Mouse (Mus musculus): ENCODE results near the gene Th.
A peak's percentile ranks its signal among the peaks of the same experiment; 100 is the strongest.

Th gene

DNA sequence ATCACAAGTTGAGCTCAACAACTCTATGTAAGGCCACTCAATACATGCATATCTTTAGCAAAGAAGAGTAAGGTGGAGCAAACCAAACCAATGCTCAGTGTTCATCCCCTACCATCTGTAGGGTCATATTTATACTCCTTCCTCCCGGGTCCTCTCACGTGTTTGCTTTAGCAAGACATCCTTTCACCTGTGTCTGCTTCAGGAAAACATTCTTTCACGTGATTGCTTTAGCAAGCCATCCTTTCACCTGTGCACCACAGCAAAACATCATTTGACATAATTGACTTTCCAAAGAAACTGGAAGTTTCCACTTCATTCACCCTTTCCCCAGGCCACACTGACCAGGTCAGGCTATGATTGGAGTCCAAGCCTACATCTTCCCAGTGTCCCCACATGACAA lies at the start of gene Th:
TSS of gene Th (minus strand) at position 101 of the 400 bp plus-strand sequence.
- no peak for DNase-seq (ENCODE audit: low read depth, low spot score)

DNA sequence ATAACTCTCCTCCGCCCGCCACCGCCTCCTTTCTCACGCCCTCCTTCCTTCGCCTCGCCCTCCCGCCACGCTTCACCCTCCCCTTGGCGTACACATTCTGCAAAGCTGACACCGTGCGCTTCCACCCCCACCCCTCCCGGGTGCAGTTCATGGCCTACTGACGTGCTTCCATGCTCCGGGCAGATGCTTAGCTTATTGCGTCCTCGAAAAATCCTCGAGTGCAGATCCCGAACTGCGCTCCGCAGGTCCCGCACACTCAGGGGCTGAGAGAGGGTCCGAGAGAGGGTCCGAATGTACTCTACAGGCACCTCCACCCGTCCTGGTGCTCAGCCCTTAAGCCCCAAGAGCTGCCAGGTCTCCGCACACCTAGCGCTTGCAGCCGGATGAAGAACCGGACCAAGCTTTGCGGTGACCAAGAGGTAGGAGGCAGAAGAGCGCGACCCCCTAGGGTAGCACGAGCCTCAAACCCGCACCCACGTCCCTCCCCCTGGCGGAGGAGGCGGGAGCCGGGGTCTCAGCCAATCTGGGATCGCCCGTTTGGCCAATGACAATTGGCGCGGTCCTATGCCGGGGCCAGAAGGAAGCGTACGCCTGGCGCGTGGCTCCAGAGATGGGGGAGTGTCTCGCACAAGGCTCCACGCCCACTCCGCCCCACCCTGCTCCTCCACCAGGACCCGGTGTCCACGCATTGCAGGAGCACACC lies 38.0 kb upstream of the Th start, which contains the start of gene Ascl2:
TSS of gene Ascl2 (minus strand) at position 456 of the 703 bp plus-strand sequence.
- peak; percentile 79 for DNase-seq (ENCODE audit: low read depth, low spot score)

DNA sequence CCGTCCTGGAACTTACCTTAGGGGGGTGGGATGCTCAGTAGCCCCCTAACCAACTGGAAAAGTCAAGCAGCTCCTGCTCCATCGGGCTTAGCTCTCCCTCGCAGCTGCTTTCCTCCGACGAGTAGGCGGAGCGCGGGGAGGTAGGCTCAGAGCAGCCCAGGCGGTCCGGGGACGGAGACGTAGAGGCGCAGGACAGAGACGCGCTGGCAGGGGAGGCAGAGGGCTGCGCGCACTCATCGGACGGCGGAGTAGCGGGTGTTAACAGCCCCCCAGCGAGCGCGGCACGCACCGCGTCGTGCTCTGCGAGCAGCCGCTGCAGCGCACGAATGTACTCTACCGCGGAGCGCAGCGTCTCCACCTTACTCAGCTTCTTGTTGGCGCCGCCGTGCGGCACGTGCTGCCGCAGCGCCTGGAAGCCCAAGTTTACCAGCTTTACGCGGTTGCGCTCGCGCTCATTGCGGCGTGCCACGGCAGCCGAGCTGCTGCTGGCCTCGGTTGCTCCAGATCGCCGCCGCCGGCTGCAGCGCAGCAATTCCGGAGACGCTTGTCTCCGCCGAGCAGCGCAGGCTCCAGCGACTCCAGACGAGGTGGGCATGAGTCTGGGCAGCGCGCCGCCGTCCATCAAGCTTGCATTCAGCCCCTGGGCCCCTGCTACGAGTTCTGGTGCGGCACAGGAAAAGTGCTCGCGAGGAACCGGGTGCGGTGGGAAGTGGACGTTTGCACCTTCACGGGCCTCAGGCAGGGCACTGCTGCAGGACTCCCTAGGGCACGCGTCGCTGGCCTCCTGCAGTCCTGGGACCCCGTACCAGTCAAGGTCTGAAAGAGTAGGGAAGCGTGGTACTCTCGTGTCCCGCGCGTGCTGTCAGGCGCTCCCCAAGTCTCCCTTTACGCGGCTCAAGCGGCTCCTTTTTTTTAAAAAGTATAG lies 37.2 kb upstream of the Th start:
- peak; percentile 68 for DNase-seq (ENCODE audit: low read depth, low spot score)

DNA sequence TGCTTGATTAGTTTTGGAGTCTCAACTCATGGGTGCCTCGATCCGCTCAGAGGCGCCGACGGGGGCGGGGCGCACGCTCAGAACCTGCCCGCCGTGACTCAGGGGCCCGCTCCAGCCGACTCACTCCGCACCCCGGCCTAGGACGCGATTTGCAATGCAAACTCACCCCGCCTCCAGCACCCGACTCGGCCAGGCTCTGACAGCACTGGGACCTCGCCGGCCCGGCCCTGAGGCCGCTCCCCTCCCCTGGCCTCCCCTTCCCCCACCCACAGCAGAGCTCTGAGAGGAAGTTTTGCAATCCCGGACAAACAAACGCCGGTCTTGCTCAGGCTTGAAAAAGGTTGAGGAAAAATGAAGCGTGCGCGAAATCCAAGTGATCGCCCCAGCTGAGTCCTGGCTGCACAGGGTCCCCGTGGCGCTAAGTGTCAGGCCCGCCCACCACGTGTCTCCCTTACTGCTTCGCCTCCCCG lies 36.5 kb upstream of the Th start:
- DNase-seq (ENCODE audit: low read depth, low spot score) = peak; percentile 77

DNA sequence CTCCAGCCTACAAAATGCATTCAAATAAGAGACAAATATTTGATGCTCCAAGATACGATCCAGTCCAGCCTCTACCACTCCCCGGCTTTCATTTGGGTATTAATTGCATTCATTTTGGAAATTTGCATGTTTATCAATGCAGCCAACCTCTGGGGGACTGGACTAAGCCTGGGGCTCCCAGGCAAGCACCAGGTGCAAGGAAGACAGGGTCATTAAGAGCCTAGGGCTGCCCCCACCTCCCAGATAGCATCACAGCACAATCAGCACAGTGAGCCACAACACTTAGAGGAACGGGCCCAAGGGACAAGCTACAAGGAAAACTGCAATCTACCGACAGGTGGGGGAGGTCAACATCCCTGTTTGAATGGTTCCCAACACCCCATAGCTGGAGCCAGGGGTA lies 28.8 kb upstream of the Th start:
- no peak for DNase-seq (ENCODE audit: low read depth, low spot score)

DNA sequence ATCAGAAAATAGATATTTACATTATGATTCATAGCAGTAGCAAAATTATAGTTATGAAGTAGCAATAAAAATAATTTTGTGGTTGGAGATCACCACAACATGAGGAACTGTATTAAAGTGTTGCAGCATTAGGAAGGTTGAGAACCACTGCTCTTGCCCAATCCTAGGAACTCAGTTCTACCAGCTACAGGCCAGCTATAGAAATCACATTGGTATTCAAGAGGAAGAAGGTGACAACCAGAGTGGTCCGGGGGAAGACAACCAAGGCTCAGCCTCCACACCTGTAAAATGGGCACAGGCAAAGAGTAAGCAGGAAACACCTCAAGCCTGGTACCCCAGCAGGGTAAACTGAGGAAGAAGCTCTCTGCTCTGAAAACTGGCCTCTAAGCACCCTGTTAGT lies 27.9 kb upstream of the Th start:
- no peak for DNase-seq (ENCODE audit: low read depth, low spot score)

DNA sequence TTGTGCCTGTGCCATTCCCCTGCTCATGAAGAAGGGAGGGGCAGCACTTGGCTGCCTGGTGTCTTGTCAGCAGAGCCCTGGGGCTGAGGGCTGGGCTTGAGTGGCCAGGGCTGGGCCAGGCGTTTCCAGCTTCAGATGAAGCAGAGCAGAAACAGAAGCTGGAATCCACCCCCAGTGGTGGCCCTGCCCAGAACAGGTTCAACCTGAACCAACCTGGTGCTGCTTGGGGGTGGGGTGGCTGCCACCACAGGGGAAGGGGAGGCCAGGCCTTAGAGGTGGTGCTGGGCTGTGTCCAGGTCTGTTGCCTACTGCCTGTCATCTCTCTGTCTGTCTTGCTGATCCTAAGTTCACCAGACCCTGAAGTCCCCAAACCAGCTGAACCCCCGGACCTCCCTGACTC lies 25.1 kb upstream of the Th start:
- DNase-seq (ENCODE audit: low read depth, low spot score) = no peak

DNA sequence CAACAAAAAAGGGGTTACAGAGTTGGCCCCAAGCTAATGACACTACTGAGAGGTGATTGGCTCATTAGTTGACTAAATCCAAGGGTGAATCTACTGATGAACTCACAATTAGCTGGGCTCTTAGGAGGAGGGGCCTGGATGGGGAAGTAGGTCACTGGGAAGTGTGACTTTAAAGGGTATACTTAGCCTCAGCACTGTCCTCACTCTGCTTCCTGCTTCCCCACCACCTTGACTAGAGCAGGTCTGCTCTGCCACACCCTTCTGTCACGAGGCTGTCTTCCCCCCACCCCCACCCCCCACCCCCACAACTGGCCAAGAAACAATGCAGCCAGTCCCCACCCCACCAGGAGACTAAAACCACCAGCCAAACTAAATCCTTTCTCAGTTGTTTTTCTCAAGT lies 18.6 kb upstream of the Th start:
- peak; percentile 39 for DNase-seq (ENCODE audit: low read depth, low spot score)

DNA sequence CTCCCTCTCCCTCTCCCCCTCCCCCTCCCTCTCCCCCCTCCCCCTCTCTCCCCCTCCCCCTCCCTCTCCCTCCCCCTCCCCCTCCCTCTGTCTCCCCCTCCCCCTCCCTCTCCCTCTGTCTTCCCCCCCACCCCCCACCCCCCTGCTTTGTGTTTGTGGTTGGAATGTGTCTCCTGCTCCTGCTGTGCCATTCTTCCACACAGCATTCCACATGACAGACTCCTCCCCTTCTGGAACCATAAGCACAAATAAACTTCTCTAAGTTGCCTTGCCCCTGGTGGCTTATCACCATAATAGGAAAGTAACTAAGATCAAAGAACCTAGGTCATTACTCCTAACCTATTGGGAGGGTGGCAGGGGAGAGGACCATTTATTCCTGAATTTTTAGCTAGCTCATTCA lies 6.7 kb upstream of the Th start:
- peak; percentile 77 for DNase-seq (ENCODE audit: low read depth, low spot score)

DNA sequence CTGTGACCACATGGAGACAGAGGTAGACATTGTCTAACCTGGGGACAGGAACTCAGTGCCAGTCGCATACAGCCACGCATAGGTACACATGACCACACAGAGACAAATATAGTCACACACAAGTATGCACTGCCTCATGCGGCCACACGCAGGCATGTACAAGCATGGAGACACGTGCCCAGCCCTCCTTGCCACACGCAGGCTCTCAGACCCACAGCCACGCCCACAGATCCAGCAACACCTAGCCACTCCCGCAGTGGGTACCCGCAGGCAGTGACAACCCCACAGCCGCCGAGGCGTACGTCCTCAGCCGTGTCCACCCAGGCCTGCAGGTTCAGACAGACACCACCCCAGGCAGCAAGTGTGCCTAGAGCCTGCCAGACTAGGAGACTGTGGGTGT lies 4.8 kb upstream of the Th start:
- no peak for DNase-seq (ENCODE audit: low read depth, low spot score)

DNA sequence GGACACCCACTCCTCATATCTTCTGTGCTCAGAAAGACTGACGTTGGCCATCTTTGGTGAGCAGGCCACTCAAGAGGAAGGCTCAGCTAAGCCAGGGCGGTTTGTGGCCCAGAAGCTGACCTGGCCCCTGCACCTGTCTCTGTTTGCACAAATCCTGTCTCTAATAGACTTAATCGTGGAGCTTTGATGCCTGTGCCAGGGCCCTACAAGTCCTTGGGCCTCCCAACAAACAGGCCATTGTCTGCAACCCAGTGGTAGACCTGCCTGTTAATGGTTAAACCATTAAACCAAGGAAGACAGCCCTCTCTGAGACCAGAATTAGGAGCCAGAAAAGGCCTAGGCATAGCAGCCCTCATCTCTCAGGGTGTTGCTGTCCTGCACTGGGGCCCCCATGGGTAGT lies 1.5 kb upstream of the Th start:
- no peak for DNase-seq (ENCODE audit: low read depth, low spot score)

DNA sequence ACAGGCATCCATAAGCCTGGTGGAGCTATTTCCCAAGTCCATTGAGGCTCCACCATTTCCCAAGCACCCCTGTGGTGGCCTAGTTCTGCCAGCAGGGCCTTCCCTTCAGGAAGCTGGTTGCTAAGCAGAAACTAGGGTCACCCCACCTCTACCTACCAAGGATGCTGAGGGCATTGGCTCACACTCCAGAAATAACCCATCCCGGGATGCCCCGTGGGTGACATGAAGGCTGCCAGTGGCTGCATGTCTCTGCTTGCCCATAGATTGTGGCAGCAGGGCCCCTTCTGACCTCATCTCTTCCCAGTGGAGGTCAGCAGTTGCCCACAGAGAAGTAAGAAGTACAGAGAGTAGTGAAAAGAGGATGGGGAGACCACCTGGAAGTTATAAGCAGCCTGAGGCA lies 1.4 kb downstream of the Th start:
- no peak for DNase-seq (ENCODE audit: low read depth, low spot score)

DNA sequence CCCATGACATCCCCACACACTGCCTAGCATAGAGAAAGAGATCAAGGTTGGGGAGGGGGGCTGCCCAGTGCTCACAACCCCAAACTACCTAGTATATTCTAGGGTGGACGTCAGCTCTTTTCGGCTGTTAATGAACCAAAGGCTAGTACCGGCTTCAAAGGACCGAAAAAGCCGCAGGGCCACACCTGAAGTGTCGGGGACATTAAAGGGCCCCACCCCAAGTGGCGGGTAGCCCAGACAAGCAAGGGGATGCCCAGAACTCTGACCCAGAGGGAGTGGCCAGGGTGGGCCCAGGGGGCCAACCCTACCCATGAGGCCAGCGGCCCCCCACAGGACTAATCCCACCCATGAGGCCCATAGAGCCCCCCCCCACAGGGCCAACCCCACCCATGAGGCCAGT lies 3.6 kb downstream of the Th start:
- no peak for DNase-seq (ENCODE audit: low read depth, low spot score)

DNA sequence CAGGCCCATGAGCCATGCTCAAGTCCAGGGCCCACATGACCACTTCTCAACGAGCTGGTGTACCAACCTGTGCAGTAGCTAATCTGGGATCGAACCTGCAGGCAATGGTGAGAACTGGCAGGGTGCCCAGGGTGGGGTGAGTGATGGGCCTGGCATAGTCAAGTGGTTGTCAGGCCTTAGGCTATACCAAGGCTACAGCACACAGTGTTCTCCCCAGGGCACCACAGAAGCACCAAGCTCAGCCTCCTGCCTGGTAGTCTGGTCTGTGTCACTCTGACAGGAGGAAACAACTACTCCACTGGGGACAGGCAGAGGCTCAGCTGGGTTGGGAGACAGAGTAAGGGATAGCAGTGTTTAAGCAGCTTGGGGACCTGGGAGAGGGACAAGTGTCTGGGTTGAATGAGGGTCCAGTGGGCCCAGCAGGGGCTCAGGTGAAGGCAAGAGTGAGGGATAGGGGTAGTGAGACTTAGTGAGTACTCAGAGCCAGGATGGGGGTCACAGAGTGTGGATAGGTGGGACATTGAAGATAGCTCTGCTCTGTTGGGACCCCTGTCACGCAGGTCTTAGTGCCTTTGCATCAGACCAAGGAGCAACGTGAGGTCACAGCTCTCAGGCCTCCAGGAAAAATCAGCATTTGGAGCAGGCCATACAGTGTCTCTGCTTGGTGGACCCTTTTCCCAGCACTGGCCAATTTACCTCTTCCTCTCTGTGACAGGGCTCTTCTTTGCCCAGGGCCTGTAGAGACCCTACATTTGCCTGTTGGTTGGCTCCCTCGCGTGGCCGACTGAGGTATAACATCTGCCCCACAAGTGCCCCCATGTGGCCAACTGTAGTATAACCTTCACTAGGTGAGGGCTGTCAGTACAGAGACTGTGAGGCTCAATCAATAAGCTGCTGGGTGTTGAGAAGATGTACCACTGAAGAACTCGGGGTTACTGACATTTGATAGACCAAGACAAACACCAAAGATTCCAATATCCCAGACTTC lies 12.0 kb downstream of the Th start:
- peak; percentile 66 for DNase-seq (ENCODE audit: low read depth, low spot score)

DNA sequence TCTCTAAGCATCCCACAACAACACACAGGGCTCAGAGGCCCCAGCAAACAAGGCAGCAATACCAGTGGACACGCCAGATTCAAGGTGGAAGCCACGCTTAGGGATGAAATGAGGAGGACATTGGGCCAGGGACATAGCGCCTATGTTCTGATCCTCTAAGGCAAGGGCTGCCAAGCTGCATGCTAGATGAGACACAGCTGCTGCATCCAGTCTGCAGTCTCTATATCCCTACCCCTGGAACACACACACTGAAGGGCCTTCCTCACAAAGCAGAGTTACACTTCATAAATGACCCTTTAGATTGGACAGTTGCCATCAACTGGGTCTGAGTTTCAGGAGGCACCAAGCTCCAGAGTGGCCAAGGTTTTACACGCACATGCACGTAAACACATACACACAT lies 13.3 kb downstream of the Th start:
- no peak for DNase-seq (ENCODE audit: low read depth, low spot score)

DNA sequence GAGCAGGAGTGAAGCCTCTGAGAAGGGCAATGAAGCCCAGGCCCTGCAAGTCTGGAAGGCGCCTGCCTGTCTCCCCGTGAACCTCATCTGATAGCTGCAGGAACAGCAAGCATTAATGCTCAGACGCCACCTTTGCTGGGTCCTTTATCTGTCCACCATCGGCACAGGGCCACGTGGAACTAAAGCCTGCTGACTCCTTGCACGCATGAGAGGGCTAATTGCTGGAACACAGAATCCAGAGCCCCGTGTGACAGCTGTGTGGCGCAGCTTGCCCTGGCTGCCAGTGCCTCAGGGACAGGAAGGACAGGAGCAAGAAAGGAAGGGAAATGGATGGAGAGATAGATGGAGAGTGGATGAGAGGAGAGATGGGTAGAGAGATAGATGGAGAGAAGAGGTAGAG lies 14.8 kb downstream of the Th start:
- no peak for DNase-seq (ENCODE audit: low read depth, low spot score)

DNA sequence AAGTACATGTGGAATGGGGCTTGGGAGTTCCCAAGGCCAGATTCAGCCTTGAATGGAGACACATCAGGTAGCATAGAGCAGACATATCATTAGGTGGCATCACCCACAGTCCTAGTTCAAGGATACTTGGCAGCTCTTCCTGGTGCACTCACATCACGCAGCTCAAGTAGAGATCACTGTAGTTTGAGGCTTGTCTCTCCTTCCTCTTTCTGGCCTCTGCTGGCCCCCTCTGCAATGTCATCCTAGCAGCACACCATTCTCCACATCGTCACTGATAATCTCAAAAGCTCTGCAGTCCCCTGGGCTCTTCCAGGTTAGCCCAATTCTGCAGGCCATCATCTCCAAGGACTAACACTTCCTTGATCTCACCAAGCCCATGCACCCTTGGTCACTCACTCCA lies 19.2 kb downstream of the Th start:
- DNase-seq (ENCODE audit: low read depth, low spot score) = no peak

DNA sequence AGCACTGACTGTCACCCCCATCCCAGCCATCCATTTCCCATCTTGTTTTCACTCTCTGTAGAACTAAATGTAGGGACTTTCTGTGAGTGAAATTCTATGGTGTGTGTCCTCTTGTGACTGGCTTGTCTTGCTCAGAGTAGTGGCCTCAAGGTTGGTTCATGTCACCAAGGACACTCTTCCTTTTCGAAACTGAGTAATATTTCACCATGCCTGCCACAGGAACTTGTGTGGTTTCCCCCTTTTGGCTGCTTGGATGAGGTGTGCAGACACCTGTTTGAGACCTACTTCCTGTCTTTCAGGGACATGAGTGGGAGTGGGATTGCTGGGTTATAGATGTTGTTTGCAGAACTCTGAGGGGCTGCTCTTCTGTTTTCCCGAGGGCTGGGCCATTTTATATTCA lies 20.8 kb downstream of the Th start:
- DNase-seq (ENCODE audit: low read depth, low spot score) = no peak

DNA sequence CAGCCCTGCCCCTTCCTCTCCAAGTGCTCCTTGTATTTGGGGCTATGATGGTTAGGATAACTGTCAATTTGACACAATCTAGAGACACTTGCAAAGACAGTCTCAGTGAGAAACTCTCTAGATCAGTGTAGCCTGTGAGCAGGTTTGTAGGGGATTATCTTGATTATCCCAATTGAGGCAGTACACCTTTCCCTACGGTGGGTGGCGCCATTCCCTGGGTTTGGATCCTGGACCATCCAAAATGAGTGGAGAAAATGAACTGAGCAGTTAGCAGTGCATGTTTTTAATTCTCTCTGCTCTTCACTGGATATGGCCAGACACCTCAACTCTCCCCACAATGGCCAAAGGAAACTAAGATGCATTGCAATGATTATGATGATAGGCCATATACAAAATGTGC lies 21.3 kb downstream of the Th start:
- DNase-seq (ENCODE audit: low read depth, low spot score) = no peak

DNA sequence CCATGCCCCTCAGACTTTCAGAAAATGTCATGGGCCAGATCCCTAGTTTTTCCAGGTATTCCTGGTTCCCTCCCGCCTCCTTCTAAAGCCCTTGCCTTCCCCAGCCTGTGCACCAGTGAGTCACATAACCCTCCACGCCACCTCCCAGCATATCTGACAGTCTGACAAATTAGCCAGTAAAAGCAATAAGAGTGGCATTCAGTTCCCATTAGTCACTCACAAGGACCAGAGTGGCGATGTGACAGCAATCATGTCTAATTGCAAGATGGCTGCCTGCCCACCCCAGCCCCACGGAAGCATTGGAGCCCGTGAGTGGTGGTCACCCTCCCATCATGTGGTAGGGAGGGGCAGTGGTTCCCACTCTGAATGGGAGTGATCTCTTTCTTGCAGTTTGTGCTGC lies 25.3 kb downstream of the Th start:
- no peak for DNase-seq (ENCODE audit: low read depth, low spot score)

DNA sequence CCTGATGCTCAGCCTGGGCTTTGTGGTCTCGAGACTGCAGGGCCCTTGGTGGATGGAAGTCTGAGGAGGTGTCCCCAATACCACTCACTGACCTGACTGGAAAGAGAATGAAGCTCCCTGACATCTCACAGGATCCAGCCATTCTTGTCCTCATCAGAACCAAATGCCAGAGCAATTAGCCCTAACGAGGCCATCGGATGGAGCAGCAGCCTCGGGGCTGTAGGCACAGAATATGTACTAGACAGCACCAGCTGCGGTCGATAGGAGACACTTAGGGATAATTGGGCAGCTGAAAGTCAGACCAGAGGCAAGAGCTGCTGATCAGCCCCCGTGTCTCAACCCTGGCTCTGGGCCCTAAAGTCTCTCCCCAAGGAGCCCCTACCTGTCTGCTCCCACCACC lies 26.6 kb downstream of the Th start:
- no peak for DNase-seq (ENCODE audit: low read depth, low spot score)

DNA sequence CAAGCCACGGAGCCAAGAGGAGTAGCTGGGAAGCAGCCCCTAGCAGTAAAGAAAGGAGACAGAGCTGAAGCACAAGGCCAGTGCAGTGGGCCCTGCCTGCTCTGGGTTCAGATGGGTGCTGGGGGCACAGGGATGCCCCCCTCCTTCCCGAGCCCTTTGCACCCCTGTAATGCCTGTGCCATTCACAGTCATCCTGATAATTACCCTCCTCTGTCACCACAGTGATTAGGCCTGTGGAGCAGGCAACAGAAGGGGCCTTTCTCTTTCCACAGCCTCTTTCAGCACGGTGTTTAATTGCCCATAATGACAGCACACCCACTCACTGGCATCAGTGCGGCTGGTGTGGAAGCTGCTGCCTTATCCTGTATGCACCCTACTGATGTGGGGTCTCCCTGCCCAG lies 28.0 kb downstream of the Th start:
- no peak for DNase-seq (ENCODE audit: low read depth, low spot score)

All from ES-CJ7 (cell line).